Mouse (Mus musculus) adipocyte (in vitro differentiated cells): ENCODE measurements at regions not wholly inside any gene's neighbourhood (a gene's known extent, or its start where the extent isn't known, plus 50 kb on each side); places are given as distances from the start of the nearest gene placed in this dataset.

Experiments
- DNase-seq: peaks from one replicate; pipeline ENCODE4 v3.0.0-alpha.2; 2016; ENCODE audit warnings: low spot score

GRCm38 (mm10) chr11:25538641-25539258 is 671.8 kb downstream of the 5730522E02Rik start:
- no peak for DNase-seq

DNA sequence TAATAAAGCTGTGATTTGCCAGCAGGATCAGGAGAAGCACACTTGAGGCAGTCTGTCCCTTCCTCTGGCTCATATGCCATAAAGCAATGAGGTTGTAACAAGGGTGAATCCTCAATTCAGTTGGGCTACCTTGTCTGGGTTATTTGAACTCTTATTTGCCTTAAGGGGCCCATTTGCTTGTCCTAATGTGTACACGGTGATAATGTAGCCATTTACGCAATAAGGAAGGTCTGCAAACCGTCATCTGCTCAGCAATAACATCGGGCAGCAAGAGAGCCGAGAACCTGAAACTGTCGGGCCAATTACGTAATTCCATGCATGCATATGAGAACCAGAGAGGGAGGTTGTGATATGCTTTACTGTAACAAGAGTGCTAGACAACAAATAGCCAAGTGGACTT is 674.5 kb downstream of the 5730522E02Rik start:
- no peak for DNase-seq

- no peak for DNase-seq
These were observed 677.5 kb downstream of the 5730522E02Rik start for GRCm38 (mm10) chr11:25533081-25533480.

- no peak for DNase-seq
These were observed 678.7 kb downstream of the 5730522E02Rik start for GRCm38 (mm10) chr11:25531668-25532398.

DNA sequence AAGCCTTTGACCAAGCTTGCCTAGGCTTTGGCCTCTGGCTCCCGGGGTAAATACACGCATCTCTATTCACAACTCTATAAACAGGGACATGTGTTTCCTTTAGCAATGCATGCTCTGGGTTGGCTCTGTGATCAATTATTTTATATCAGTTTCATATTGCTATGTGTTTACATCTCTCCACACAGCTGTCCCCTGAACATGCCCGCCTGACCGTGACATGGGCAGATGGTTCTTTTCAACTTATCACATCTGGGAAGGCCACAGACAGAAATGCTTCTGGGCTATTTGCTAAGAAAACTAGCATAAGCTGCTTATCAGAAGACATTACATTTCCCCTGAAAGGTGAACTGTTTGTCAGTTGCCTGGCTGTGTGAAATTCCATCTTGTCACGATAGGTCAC is 682.5 kb downstream of the 5730522E02Rik start:
- no peak for DNase-seq

DNA sequence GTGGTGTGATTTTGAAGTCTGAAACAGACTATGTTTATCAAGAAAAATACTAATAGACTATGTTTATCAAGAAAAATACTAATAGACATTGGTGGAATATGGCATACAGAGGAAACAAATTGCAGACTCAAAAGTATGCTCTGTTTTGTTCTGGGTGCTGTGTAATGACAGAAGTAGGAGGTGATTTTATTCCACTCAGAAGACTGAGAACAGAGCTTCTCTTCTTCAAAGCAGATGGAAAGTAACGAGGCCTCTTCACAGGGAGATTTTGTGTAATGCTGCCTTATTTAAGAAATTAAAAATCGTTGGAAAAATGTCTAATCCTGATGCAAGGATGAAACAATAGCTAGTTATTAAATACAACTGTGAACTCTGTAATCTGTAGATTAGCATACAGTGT is 691.7 kb downstream of the 5730522E02Rik start:
- no peak for DNase-seq

GRCm38 (mm10) chr11:25518131-25518530 is 692.4 kb downstream of the 5730522E02Rik start:
- DNase-seq = no peak

DNA sequence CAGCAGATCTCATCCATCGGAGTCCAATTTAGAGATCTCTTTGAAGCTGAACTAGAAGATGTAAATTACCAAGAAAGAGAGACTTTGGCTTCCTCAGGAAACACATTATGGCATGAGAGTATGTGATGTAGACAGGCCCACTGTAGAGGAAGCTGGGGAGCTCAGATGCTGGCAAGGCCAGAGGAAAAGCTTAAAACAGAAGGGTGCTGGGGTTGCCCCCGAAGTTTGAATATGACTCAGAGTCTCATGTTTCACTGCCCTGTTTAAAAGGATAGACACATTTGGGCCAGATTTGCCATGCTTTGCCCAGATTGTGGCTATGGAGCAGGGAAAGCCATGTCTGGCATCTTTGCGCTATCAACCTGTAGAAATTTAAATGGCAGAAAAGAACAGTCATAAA is 705.1 kb downstream of the 5730522E02Rik start:
- no peak for DNase-seq

GRCm38 (mm10) chr11:25473682-25474365 is 736.7 kb downstream of the 5730522E02Rik start:
- DNase-seq = no peak

- no peak for DNase-seq
These were observed 740.7 kb downstream of the 5730522E02Rik start for GRCm38 (mm10) chr11:25469819-25470218.

- no peak for DNase-seq
These were observed 773.4 kb downstream of the 5730522E02Rik start for GRCm38 (mm10) chr11:25437206-25437605.

- no peak for DNase-seq
These were observed 774.9 kb downstream of the 5730522E02Rik start for GRCm38 (mm10) chr11:25435645-25436044.

GRCm38 (mm10) chr11:25423186-25423585 is 787.4 kb downstream of the 5730522E02Rik start:
- no peak for DNase-seq

DNA sequence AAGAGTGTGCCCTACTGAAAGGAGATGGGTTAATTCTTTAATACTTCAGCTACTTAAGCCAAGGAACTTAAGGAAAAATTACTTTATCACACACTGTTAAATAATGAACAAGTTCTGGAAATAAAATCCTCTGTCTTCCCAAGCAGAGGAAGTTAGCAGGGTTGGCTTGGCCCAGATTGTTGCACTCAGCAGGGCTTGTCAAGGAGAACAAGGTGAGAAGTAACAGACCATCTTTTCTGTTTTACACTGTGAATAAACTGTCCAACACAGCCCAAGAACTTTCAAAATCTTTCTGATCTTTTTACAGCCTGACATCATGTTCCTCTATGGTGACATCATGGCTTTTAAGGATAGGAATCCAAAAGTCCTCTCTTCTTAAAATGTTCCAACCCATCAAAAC is 789.1 kb downstream of the 5730522E02Rik start:
- no peak for DNase-seq

DNA sequence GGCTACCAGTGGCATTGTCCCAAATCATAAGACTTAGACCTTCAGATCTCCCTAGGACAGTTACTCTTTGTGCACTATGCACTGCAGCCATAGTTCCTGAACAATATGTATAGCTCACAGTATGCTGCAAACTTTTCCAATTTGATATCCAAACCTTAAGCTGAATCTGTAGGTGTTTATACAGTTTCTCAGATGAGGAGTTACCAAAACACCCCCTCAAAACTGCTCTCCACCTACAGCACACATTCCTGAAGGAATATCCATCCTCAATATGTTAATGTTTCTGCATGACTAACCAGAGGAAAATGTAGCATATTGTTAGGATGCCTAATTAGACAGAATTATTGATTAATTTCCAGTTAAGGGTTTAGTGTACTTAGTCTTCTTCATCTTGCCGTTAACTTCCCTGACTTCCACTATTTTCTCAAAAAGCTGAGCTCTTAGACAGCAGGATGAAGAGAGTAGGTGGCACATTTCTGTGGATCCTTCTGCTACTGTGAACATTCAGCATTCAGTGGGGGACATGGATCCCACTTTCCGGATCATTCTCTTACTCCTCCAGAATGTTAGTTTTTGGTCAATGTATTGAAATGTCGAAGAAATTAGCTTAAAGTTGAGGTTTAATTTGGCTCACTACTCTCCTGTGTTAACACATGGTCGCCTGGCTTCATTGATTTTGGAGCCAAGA is 800.0 kb downstream of the 5730522E02Rik start:
- DNase-seq = no peak

GRCm38 (mm10) chr11:25391649-25392048 is 818.9 kb downstream of the 5730522E02Rik start:
- DNase-seq = no peak

- no peak for DNase-seq
These were observed 843.5 kb downstream of the 5730522E02Rik start for GRCm38 (mm10) chr11:25367111-25367510.

GRCm38 (mm10) chr11:25365433-25365832 is 845.1 kb downstream of the 5730522E02Rik start:
- DNase-seq = no peak

DNA sequence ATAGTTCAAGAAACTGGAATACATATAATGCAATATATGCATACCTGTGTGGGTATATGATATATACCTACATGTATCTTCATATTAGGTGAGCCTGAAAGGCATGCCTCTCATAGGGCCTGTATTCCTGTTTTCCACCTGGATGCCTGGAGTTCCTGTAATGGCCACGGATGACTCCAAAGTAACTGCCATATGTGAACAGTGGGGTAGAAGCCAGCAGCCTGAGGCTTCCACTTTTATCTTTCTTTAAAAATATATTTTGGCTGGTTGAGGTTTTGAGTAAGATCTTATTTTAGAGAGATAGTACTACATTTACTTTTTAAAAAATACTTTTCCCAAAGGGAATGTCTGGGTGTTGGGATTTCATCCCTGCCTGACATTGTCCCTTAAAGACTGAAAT is 850.8 kb downstream of the 5730522E02Rik start:
- no peak for DNase-seq

DNA sequence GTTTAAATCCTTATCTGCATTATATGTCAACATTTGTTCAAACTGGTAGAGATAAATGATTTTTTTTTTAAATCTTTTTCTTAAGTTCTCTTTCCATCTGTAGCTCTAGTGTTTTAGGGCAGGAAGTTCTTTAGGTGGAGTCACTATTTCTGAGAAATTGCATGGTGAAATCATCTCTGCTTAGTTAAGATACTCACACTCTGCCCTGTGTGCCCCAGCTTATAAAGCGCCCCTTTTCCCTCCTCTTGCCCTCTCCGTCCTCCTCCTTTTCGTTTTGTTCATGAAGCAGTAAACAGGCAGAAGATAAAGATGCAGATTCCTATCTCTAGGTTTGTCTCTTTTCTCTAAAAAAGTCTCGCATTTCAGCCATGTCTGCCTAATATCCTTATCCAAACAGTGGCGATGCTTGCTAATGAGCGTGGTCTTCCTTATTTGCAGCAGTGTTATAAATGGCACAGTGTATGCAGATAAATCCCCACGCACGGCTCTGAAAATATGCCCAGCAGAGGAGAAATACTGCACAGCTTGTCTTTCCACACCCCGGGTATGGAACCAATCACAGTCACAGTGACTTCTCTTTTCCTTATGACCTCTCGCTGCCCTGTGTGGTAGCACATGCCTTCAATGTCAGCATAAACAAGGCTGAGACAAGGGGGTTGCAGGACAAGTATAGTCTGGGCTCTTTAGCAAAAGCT is 852.7 kb downstream of the 5730522E02Rik start:
- DNase-seq = no peak

- no peak for DNase-seq
These were observed 853.6 kb downstream of the 5730522E02Rik start for GRCm38 (mm10) chr11:25356671-25357586.
